Mouse (Mus musculus) hematopoietic multipotent progenitor cell, adult 10-12 weeks (in vitro differentiated cells): ENCODE results near the gene Arhgef28. TPM values are rescaled to one million over a fixed set of nuclear protein-coding genes. Genes with fewer than 3 reads are reported as not detected.

Source experiments
- polyA plus RNA-seq: library from polyadenylated mRNA; stranded (reverse); fragments of >175 nt; gene quantifications from 2 replicates; pipeline ENCODE4 v1.2.3, GENCODE M21; 2012; ENCODE audit warnings: low replicate concordance

Gene Arhgef28
- 0.05 and 0.11 TPM in 2 replicates for polyA plus RNA-seq

GRCm38 (mm10) chr13:98205771-98206545, at the start of gene Arhgef28:
Gene Arhgef28 (minus strand): TSS chr13:98206439.

Other genes with a start within 250 kb of the Arhgef28 start
- gene Utp15, start 56.6 kb upstream of the Arhgef28 start, polyA plus RNA-seq = 8.8 and 10.0 TPM in 2 replicates
- 27.3 and 67.2 TPM in 2 replicates for gene Ankra2, start 56.6 kb upstream of the Arhgef28 start, polyA plus RNA-seq
- not detected in 2 replicates for gene Gm21976, start 73.4 kb upstream of the Arhgef28 start, polyA plus RNA-seq
- gene Btf3, start 110.6 kb upstream of the Arhgef28 start, polyA plus RNA-seq = 66.6 and 67.8 TPM in 2 replicates
- gene Foxd1, start 147.8 kb upstream of the Arhgef28 start, polyA plus RNA-seq = not detected in 2 replicates